Mouse (Mus musculus): ENCODE data around the gene Myo5c.

DNA sequence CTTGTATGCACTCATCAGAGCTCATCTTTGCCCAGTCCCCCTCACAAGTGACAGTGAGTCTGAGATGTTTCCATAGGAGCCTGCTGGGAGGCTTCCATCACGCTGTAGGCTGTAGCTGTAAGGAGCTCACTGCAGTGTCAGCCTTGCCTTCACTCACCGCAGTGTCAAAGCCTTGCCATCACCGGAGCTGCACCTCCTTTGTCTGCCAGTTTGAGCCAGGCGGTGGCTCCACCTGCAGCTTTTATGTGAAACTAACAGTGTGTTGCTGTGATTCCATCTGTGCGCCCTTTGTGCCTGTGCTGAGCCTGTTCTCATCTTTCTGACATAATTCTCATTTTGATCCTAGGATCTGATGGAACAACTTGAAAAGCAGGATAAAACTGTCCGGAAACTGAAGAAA, 34.5 kb upstream of the Myo5c start:
- TF ChIP-seq CTCF (IDR thresholded peaks at IDR 0.05; ENCODE audit: borderline replicate concordance, control insufficient read depth, extremely low read depth, insufficient read depth, low read length, poor library complexity) (no peak), POLR2A (IDR thresholded peaks at IDR 0.05; ENCODE audit: control insufficient read depth, extremely low read depth, insufficient read depth, low read length, poor library complexity) (no peak)

Measured in thymus, adult 2 months (tissue).